Mouse (Mus musculus): ENCODE data around the gene Elavl2.
A peak's percentile ranks its signal among the peaks of the same experiment; 100 is the strongest.
"Not testable (repeated sequence)": the region's sequence is repeated elsewhere in the genome, so short reads cannot be mapped to it uniquely, and the experiment has no call there.

The Elavl2 gene

DNA sequence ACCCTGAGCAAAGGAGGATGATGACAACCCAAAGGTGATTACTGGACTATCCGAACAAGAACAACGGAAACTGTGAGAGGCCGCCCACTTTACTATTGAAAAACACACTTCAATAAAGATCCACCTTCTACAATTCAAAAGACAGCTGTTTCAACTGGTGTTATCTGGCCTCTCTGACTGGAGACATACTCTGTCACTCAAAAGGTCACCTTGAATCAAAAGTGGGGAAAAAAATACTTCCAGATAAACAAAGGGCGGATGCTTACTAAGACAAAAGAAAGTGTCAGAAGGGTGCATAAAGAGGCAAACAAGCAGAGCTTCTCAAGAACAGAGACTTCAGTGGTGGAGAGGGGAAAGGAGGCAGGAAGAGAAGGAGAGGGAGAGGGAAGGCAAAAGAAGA lies 66.4 kb downstream of the Elavl2 start:
- no peak for DNase-seq (ENCODE audit: extremely low spot score, low read depth, low spot score)

DNA sequence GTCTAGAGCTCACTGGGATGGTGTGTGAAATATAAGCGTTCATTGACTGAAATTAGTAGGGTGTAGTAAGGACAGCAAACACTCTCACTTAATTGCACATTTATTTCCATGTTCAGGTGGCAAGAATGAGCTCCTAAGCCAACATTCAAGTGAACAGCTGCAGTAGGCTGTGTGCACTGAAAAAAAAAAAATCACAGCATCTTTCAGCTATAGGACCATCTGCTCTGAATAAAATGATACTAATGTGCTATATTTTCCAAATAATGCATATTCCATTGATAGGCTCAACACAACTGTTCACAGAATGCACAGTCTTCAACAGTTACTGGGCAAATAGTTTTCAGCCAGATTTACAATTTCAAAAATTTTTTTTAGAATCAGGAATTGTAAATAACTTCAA lies 89.8 kb downstream of the Elavl2 start:
- DNase-seq (ENCODE audit: extremely low spot score, low read depth, low spot score) = no peak

DNA sequence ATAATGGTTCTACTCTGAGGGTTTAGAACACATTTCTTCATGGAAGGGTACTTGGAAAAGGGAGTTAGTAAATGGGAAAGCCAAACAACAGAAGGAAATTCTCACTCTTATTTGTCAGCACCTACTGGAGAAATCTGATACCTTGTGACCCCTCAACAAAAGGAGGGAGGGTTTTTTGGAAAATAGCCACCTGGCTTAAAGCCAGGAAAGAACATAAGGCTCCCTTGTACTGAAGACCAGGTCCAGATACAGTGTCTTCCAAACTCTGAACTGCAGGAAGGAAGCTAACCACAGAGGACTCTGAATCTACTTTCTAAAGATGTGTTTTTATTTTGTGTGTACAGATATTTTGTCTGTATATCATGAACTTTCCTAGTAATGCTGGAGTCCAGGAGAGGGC lies 102.9 kb downstream of the Elavl2 start:
- no peak for DNase-seq (ENCODE audit: extremely low spot score, low read depth, low spot score)

DNA sequence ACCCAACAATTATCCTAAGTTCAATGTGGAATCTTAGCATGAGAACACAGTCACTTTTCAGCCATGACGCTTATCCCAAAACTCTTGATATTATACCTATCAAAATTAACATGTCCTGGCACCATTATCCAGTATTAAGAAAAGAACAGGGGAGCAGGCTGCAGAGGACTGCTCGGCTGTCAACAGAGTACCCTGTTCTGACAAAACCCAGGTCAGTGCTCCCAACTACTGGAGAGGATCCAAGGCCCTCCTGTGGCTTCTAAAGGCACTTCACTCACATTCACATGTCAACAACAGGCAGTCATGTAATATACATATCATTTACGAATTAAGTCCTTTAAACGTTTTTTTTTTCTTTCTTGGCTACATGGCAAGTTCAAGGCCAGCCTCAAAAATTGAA lies 105.3 kb downstream of the Elavl2 start:
- no peak for DNase-seq (ENCODE audit: extremely low spot score, low read depth, low spot score)

DNA sequence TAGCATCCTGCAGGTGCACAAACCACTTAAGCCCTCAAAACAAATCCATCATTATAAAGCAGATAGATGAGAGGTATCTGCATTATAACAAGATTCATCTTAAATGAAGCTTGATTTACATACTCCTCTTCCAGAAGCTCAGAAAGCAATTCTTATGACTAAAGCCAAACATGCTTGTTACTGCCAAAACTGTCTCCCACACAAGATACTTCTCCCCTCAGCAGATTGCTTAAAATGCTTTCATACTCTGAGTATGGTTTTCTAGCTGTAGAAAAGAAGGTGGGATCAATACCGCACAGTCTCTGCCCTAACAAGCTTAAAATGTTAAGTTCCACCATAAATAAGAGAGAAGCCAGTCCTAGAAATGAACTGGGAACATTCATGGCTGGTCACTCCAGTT lies 109.1 kb downstream of the Elavl2 start:
- DNase-seq (ENCODE audit: extremely low spot score, low read depth, low spot score) = no peak

DNA sequence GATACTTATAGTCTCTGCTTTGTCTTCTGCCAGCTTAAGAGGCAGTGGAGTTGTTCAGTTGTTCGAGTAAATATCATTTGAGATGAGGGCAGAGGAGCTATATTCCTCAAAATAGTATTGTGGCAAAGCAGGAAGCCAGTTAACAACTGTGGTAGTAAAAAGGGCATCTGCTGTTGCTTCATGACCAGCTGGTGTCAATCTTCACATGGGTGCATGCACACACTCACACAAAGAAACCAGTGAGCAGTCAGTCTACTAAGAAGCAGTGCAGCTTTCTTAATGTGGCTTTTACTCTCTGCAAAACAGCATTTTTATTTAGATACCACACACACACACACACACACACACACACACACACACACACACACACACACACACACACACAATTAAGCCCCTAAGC lies 110.2 kb downstream of the Elavl2 start:
- no peak for DNase-seq (ENCODE audit: extremely low spot score, low read depth, low spot score)

DNA sequence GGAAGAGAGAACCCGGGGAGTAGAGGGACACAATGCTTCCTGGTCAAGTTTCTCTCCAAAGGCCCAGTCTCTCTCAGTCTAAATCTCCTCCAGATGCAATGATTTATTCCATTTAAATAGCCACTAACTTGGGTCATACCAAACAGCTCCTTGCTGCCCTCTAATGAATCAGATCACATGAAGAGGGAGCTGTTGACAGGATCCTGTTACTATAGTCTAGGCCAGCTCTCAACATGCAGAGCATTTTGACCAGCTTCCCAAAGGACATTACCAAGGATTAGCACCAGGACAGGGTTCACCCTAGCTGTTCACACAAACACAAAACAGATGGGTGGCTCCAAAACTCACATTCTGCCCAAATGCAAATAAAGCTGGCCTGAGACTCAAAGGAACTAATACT lies 111.4 kb downstream of the Elavl2 start:
- DNase-seq (ENCODE audit: extremely low spot score, low read depth, low spot score) = peak; percentile 73

DNA sequence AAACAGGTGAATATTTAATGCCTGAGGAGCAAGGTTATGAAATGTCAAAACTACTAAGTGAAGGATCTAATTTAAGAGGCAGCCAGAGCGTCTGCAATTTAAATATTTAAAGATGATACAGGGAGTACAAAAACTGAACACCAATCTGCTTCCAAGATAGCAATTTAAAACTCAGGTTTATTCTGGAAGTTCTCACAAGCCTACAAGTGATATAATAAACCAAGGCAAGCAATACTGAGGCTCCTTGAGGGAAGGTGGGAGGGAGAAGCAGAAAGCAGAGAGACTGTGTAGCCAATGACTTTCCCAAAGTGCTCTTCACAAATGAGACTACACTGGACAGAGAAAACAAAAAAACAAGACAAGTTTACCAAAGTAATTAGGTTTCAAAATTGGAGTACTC lies 132.2 kb downstream of the Elavl2 start:
- DNase-seq (ENCODE audit: extremely low spot score, low read depth, low spot score) = no peak

DNA sequence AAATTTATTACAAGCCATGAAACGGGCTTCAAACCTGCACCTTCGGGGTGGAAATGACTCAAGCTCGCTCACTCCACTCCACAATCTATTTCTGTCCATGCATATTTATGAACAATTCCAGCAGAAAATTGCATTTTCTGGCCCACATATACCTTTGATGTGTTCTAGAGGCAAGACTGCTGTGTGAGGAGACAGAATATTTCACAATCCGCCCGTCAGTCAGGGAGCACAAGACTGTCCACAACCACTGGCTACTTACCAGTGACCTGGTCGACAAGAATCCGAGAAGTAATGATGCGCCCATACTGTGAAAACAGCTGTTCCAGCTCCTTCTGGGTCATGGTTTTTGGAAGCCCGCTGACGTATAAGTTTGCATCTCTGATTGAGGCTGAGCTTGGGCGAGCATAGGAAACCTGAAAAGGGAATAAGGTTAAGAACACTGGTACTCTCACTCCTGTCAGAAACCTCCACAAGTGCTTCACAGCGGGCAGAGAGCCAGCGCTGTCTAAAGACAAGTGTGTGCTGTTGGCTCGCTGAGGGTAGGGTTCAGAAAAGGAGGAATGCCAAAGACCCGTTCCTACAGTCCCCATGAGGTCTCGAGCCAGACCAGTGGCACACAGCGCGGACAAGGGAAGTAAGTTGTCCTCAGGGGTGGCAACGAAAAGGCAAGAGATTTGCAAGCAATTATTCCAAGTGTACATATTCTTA lies 136.7 kb downstream of the Elavl2 start:
- no peak for DNase-seq (ENCODE audit: extremely low spot score, low read depth, low spot score)

DNA sequence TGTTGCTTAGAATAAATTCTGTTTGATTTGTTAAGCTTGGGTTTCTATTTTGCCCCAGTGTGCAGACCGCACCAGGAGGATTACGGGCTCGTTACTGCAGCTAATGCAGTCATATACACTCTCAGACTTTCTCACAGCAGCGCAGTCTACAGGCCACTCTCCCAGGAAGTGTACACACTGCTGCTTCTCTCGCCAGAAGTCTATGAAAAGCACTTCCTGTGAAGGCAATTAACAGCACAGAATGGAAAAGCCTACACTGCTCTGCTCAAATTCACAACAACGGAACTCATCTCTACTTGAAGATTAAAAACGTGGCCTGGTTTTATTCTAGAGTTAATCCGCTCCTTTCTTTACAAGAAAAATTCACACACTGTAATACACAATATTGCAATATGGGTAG lies 137.7 kb downstream of the Elavl2 start:
- no peak for DNase-seq (ENCODE audit: extremely low spot score, low read depth, low spot score)

DNA sequence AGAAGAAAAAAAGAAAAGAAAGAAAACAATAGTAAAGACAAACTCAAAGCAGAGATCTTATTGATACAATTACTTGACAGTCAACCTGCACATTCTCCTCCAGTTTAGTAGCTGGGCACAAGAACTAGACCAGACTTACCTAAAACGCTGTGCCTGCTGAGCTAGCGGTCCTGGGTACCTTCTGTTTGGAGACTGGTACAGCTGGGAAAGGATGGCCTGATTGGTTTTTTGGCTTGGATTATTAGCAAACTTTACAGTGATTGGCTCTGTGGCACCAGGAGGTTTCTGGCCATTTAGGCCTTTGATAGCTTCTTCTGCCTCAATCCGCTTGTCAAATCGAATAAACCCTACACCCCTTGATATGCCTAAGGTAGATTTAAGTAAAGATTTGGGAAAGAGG lies 140.0 kb downstream of the Elavl2 start:
- no peak for DNase-seq (ENCODE audit: extremely low spot score, low read depth, low spot score)

DNA sequence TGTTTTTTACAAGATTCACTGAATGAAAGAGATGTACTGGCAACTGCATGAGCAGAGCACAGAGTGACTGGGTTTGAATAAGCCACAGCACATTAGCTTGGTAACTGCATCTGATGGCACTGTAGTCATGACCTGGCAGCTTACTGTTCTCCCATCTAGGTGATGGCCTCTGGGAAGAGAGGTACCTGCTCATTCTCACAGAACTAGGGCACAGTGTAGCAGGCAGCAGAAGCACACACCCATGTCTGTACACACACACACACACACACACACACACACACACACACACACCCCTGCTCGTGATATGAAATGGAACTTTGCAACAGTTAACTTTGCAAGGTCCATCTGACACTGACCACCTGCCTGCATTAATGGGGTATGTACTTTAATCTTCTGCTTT lies 151.9 kb downstream of the Elavl2 start:
- no peak for DNase-seq (ENCODE audit: extremely low spot score, low read depth, low spot score)

DNA sequence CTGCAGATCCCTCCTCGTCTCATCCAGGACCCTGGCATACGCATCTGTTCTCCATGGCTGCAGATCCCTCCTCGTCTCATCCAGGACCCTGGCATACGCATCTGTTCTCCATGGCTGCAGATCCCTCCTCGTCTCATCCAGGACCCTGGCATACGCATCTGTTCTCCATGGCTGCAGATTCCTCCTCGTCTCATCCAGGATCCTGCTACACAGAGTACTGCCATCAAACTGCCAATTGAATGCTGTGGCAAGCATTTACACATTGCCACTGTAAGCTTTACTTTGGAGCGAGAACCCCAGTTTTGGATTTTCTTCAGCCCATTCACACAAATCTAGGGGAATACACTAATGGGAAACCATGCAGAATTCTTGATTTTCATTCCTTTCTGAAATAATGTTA lies 155.4 kb downstream of the Elavl2 start:
- not testable (repeated sequence) for DNase-seq (ENCODE audit: extremely low spot score, low read depth, low spot score)

DNA sequence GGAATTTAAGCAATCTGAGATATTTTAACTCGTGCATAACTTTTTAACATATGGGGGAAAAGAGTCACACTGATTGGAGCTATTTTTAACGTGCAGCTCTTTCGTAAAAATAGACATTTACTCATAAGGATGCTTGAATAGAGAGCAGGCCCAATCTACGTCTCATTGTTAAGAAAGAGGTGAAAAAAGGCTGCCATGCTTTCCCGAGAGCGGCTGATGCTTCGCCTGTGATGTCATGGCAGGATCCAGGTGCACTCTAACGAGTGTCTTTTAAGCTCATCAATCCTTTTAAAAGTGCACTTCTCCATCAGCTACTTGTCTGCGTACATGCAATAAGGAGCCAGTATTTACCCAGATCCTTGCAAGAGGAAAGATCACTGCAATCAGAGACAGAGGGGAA lies 156.0 kb downstream of the Elavl2 start:
- DNase-seq (ENCODE audit: extremely low spot score, low read depth, low spot score) = no peak

DNA sequence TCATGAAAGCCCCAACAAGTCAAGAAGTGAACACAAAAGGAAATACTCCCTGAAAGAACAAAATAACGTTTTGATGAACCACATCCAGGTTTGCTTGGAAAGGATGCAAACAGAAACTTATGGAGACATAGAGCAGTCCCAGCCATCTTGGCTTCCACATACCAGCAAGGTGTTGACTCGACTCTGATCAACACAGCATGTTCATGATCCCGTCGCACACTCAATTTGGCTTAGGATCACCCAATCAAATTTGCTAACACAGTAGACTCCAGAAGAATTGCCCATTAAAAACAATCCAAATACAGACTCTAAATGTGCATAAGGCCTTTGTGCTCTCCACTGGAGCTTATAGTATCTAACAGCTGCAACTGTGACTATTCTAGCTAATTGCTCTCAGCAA lies 156.7 kb downstream of the Elavl2 start:
- DNase-seq (ENCODE audit: extremely low spot score, low read depth, low spot score) = no peak

DNA sequence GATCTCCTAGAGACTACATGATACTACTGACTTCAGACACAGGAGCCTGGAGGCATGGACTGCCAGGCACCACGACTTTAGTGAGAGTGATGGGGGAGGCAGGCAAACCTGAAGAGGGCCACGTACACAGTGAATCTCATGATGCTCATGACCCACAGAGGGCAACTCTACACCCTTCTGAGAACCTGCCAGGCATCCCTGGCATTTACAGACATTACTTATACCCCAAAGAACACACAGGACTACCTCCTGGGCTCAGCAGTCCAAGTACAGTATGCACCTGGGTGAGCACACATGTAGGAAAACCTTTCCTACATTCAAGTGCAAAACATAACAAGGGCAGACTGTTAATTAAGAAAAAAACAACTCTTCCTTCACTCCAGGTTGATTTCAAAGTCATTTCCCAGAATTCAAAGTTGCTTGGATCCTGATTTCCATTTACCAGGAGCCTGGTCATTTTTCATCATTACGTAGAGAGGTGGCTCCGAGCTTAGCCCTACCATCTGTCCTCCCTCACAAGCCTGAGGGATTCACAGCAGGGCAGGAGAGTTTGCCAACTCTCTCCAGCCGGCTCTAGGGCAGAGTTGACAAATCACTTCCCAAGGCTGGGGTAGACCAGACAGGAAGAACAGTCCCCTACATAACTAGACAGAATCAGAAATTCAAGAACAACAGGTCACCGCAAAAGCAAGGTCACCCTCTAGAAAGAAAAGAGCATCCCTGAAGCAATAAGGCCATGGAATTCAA lies 161.7 kb downstream of the Elavl2 start:
- no peak for DNase-seq (ENCODE audit: extremely low spot score, low read depth, low spot score)

DNA sequence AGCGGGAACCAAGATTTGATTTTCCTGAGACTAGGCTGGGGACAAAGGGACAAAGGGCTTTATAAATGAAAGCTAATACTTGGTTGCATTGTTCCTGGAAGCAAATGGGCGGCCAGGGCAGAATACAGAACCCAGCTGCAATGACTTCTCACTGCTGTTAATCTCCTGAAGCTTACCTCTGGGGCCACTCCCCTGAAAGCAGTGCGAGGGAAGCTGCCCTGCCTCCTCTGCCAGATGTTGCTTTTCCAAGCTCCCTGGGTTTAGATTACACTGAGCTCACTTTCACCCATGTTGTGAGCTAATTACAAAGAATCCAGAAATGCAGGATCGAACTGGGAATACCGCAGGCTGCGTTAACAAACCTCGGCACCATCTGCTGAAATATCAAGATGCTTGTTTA lies 163.6 kb downstream of the Elavl2 start:
- no peak for DNase-seq (ENCODE audit: extremely low spot score, low read depth, low spot score)

DNA sequence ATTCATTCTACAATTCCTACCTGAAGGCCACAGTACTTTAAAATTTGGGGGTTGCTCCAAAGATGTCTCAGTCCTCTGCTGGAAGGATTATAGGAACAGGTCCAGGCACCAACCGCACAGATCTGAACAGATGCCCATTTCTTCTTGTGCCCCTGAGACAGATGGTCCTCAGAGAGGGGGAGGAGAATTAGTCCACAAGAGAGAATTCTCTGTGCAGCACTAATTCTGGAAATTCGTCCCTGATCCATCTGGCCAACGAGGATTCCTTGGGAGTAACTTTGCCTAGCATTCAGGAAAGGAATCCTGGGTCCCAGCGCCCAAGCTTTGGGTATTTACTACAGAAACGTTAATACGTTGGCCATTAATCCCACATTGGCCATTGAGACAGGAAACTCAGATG lies 165.6 kb downstream of the Elavl2 start:
- no peak for DNase-seq (ENCODE audit: extremely low spot score, low read depth, low spot score)

DNA sequence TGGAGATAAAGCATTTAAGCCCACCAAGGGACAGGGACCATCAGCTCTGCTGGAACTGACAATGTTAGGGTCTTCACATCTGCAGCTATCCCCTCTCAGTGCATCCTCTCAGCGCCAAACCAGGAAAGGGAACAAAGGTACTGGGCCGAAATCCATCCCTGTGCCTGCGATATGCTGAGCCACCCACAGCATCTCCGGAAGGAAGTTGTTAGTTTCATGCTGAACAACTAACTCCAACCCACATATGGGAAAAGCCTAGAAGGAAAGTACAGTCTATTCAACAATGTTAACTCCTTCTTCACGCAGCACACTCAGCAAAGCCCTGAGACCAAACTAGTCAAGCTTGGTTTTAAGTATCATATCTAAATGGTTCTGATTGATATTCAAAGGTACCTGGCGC lies 167.0 kb downstream of the Elavl2 start:
- no peak for DNase-seq (ENCODE audit: extremely low spot score, low read depth, low spot score)

DNA sequence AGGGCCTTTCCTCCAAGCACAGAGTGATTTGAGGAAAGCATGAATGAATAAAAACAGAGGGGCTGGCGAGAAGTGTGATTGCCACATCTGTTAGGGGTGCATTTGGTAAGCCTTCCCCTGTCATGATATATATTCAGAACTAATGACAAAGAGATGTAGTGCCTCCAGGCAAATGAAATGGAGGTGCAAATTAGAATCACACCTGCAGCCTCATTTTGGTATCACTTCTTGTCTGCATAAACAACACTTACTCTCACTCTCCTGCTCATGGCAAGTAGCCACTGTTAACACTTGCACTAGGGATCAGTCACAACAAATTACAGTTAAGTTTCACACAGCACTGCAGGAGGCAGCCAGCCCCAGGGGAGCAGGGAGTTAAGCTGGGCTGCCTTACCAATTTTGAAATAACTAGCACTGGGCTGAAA lies 170.1 kb downstream of the Elavl2 start:
- no peak for DNase-seq (ENCODE audit: extremely low spot score, low read depth, low spot score)

DNA sequence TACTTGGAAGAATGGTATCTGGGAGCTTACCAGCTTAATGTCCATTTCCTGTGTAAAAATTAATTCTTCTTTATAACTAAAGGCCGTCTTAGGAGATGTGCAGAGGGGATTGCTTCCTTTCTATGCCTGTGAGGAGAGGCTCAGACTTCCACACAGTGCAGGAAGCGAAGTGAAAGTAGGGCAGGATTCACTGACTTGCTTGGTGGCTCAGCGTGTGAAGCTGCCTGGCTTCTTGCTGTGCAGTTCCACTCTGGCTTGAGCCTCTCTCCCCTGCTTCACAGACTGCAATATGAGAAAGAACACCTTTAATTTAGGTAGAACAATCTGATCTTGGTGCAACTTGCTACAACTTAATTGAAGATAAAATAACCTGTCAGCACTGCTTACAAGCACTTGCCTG lies 172.2 kb downstream of the Elavl2 start:
- no peak for DNase-seq (ENCODE audit: extremely low spot score, low read depth, low spot score)

DNA sequence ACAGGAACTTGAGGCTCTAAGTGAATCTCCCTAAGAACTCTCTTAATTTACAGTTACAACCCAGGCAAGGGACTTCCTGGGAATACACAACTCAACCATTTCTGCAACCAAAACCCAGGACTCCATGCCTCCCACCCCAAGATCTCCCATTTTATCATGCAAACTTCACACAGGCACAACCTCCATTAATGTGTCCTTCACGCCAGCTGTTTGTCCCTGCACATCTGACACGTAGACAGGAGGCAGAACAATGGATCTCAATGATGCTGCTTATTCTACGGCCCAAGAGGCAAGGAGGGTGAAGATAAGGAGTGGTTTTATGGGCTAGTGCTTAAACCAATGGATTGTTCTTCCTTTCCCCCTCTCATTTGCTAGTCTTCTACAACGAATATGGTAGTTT lies 176.8 kb downstream of the Elavl2 start:
- no peak for DNase-seq (ENCODE audit: extremely low spot score, low read depth, low spot score)

DNA sequence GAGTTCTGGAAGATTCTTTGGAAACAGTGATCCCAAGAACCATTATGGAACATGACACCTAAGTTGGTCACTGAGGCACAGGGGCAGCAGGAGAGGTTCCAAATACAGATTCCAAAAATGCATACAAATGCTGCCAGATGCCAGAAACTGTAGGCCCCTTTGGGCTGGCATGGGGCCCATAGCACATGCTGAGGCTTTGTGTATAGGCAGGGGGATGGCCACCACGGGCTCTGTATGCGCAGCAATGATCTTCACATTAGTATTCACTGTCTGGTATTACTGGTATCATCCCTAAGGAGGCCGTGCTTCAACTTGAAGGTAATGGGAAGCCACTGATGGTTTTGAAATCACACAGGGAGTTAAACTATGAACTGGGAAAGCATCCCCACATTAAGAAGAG lies 181.3 kb downstream of the Elavl2 start:
- no peak for DNase-seq (ENCODE audit: extremely low spot score, low read depth, low spot score)

Measured in hindlimb bud, embryonic 11.5 days (tissue).